ENCODE assay signal across 18 mouse cellular contexts in genomic region chr6:70743902-70744301, GRCm38 (mm10). TPM values are rescaled to one million over a fixed set of nuclear protein-coding genes. Genes with fewer than 3 reads are reported as not detected.
DNase-seq lines count a peak whose midpoint lies in the region; ATAC-seq and TF ChIP-seq lines count a peak whose summit lies in the region.
"Had no signal": no experiment of that assay in that cellular context is flagged by ENCODE, and none has a peak within 500 bp of the region (broad histone marks: within the 10 kb centered on the region; RNA-seq: fewer than 3 reads in every experiment).

No protein-coding gene starts in this region.

- no peaks in the 10 kb centered on the region for H3K9me3 ChIP-seq in lung, postnatal 0 days (ENCODE audit: low read length)
- H3K9me3 ChIP-seq in midbrain, embryonic 13.5 days, result no peaks in the 10 kb centered on the region
- H3K9me3 ChIP-seq: hindbrain, embryonic 12.5 days; limb, embryonic 10.5 days had no signal

- no peak for TF ChIP-seq EP300 in lung, postnatal 0 days (IDR thresholded peaks at IDR 0.05)

- no peak for TF ChIP-seq POLR2A in bone marrow, adult 2 months (IDR thresholded peaks at IDR 0.05; ENCODE audit: borderline replicate concordance, control insufficient read depth, low read depth, low read length)

- DNase-seq in lung, postnatal 25 days (ENCODE audit: low spot score), result peak; percentile 14
- DNase-seq in lung, postnatal 0 days (ENCODE audit: low spot score), result no peak
- DNase-seq in B cell, adult 2 months, result peak; percentile 71 to 74
- peak; percentile 12 for DNase-seq in skeletal muscle tissue, adult 2 months (ENCODE audit: low read depth, low spot score)
- DNase-seq in cerebellum, postnatal 14 days, result no peak
- DNase-seq: adrenal gland, postnatal 36 days; cerebellum, adult 11 months; cerebellum, adult 9-11 months; gastrocnemius, postnatal 25 days; heart, adult 2 months; kidney, adult 2 months; kidney, postnatal 14 days; lung, postnatal 10 days had no signal

- WGBS in lung, postnatal 0 days, result 84% methylated on average over 5 of the region's 5 CpGs
- WGBS in bone marrow, adult 2 months, result 60% methylated on average over 5 of the region's 5 CpGs
- 83% methylated on average over 5 of the region's 5 CpGs for WGBS in midbrain, embryonic 13.5 days

- no peak for TF ChIP-seq CTCF in lung, postnatal 0 days (IDR thresholded peaks at IDR 0.05)
- no peak for TF ChIP-seq CTCF in bone marrow, adult 2 months (IDR thresholded peaks at IDR 0.05; ENCODE audit: control insufficient read depth, insufficient read depth, low read length)

- H3K27me3 ChIP-seq in lung, postnatal 0 days (replicated peaks; ENCODE audit: insufficient read depth, low read length), result no peaks in the 10 kb centered on the region
- H3K27me3 ChIP-seq in midbrain, embryonic 13.5 days, result no peaks in the 10 kb centered on the region
- H3K27me3 ChIP-seq: hindbrain, embryonic 12.5 days had no signal

- H3K27ac ChIP-seq in lung, postnatal 0 days (ENCODE audit: low read length), result no peak overlapping the region
- peak overlapping the region; percentile 20; the same call in 1 of the 2 replicates for H3K27ac ChIP-seq in bone marrow, adult 2 months (ENCODE audit: control insufficient read depth, insufficient read depth, low read depth, low read length, poor library complexity)
- H3K27ac ChIP-seq in midbrain, embryonic 13.5 days, result no peak overlapping the region
- H3K27ac ChIP-seq: heart, adult 2 months; hindbrain, embryonic 12.5 days; limb, embryonic 10.5 days had no signal

- no peaks in the 10 kb centered on the region for H3K36me3 ChIP-seq in lung, postnatal 0 days (ENCODE audit: insufficient read depth, low read length)
- no peaks in the 10 kb centered on the region for H3K36me3 ChIP-seq in midbrain, embryonic 13.5 days
- H3K36me3 ChIP-seq: hindbrain, embryonic 12.5 days; limb, embryonic 10.5 days had no signal

- ATAC-seq in lung, postnatal 0 days, result no peak
- ATAC-seq in midbrain, embryonic 13.5 days, result no peak
- ATAC-seq: midbrain, embryonic 16.5 days had no signal

- no peak overlapping the region for H3K9ac ChIP-seq in lung, postnatal 0 days (replicated peaks; ENCODE audit: low read depth)
- H3K9ac ChIP-seq in midbrain, embryonic 13.5 days (replicated peaks), result no peak overlapping the region
- H3K9ac ChIP-seq: hindbrain, embryonic 12.5 days had no signal

- no peaks in the 10 kb centered on the region for H3K4me1 ChIP-seq in lung, postnatal 0 days (ENCODE audit: insufficient read depth, low read depth, low read length)
- peaks cover 1% of the 10 kb centered on the region; the same call in 1 of the 2 replicates for H3K4me1 ChIP-seq in bone marrow, adult 2 months (ENCODE audit: control insufficient read depth, insufficient read depth, low read length)
- no peaks in the 10 kb centered on the region for H3K4me1 ChIP-seq in midbrain, embryonic 13.5 days (replicated peaks)
- H3K4me1 ChIP-seq: hindbrain, embryonic 12.5 days; limb, embryonic 10.5 days had no signal

- no peak overlapping the region for H3K4me2 ChIP-seq in lung, postnatal 0 days (replicated peaks; ENCODE audit: low read depth, low read length)
- no peak overlapping the region for H3K4me2 ChIP-seq in midbrain, embryonic 13.5 days (replicated peaks)
- H3K4me2 ChIP-seq: hindbrain, embryonic 12.5 days had no signal

- no peak overlapping the region for H3K4me3 ChIP-seq in lung, postnatal 0 days (ENCODE audit: low read depth, low read length)
- no peak overlapping the region for H3K4me3 ChIP-seq in bone marrow, adult 2 months (replicated peaks; ENCODE audit: control insufficient read depth, low read depth, low read length)
- H3K4me3 ChIP-seq in midbrain, embryonic 13.5 days (replicated peaks), result no peak overlapping the region
- H3K4me3 ChIP-seq: heart, adult 2 months; hindbrain, embryonic 12.5 days; limb, embryonic 10.5 days had no signal

RNA-seq across cellular contexts. Expression of gene Rpia, which starts 48.1 kb away (rescaled TPM):
- polyA plus RNA-seq in lung, postnatal 0 days (2015; fragmentation: Nextera tagmentation; extraction: Ambion mirVana), result 2.3 and 2.4 TPM in 2 replicates
- 65.3 and 78.5 TPM in 2 replicates for polyA plus RNA-seq in bone marrow, adult 2 months (2011; ENCODE audit: insufficient read depth, insufficient read length, low replicate concordance, missing spikeins)
- 2.4 and 3.5 TPM in 2 replicates for polyA plus RNA-seq in midbrain, embryonic 13.5 days (2015; fragmentation: Nextera tagmentation; extraction: Ambion mirVana)

Comparison
In these comparisons a context has a peak if more than half of its experiments do, and no peak if none do; other contexts are left out.
1. DNase-seq: peak in lung, postnatal 25 days (single experiment), B cell, adult 2 months (2 of 2) and skeletal muscle tissue, adult 2 months (single experiment); none in lung, postnatal 0 days (single experiment) and cerebellum, postnatal 14 days (0 of 2).
2. RNA of gene Rpia, which starts 48.1 kb away (polyA plus RNA-seq): 65.3 to 78.5 TPM in bone marrow, adult 2 months; 2.4 to 3.5 TPM in midbrain, embryonic 13.5 days and 2.3 to 2.4 TPM in lung, postnatal 0 days; every median in the first group is over 10 times any median in the second.